Mouse (Mus musculus) bone marrow, adult 2 months (tissue): ENCODE results near the gene Tmem242.

Experiments used
- CTCF ChIP-seq: fragments of 200-500 bp; IDR thresholded peaks from 2 replicates; pipeline ENCODE4 v1.5.1; 2011; ENCODE audit warnings: low read length, control low read depth; ENCODE audit not compliant: control insufficient read depth, insufficient read depth
- POLR2A ChIP-seq: fragments of 200-500 bp; IDR thresholded peaks from 2 replicates; pipeline ENCODE4 v1.6.1; 2011; ENCODE audit warnings: low read depth, mild to moderate bottlenecking, control low read depth, low read length, borderline replicate concordance; ENCODE audit not compliant: control insufficient read depth

- no peak for TF ChIP-seq POLR2A
- no peak for TF ChIP-seq CTCF
Observed at GRCm38 (mm10) chr17:5419056-5419455, 21.0 kb downstream of the Tmem242 start.
